Mouse (Mus musculus) bone marrow macrophage, adult 2 months (primary cell): ENCODE results near the gene Trappc6b.

ENCODE experiments used
- CTCF ChIP-seq: IDR thresholded peaks from 2 replicates; pipeline ENCODE4 v1.5.1; 2012; ENCODE audit warnings: low read depth, mild to moderate bottlenecking, low read length, moderate library complexity
- POLR2A ChIP-seq: IDR thresholded peaks from 2 replicates; pipeline ENCODE4 v1.6.1; 2012; ENCODE audit warnings: mild to moderate bottlenecking, low read depth, low read length, borderline replicate concordance

DNA sequence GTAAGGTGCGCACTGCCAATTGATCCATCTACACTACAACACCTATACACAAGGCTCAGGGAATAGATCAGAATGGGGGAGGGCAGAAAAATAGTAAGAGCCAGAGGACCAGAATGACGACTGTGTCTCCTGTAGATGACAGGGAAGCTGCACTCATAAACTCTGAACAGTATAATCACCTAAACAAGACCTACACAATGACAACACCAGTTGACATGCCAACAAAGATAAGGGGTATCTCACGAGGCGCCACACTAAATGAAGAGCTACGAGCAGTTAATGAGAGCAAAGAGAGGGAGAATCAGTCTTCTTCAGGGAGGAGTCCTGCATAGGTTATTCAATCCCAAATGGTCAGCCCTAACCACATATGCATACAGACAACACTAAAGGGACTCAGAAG is 8.1 kb downstream of the Trappc6b start:
- TF ChIP-seq CTCF: no peak
- no peak for TF ChIP-seq POLR2A
